8 mouse cellular contexts compared by ENCODE assay signal in the genomic region with DNA sequence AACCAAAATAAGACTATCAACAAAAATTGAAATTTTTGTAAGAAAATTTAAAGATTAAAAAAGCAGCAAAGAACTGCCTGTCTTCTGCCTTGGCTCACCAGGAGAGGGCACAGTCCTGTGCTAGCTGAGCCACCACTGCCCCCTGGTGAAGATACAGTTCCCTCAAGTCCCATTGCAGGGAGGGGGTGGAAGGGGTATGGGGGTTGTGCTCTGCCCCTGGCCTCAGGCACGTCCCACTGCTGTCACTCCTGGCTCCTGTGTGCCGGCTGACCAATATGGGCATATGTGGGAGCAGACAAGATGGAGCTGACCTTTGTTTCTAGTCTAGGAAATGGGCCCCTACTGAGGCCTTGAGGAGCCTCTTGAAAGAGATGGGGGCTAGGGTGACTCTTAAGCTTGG. TPM values are rescaled to one million over a fixed set of nuclear protein-coding genes. Genes with fewer than 3 reads are reported as not detected.
DNase-seq lines count a peak whose midpoint lies in the region; ATAC-seq and TF ChIP-seq lines count a peak whose summit lies in the region.

No protein-coding gene starts in this region.

- no peak; the same call in 1 of the 2 replicates for ATAC-seq in heart, embryonic 11.5 days (replicated peaks; ENCODE audit: insufficient number of reproducible peaks, low FRiP score, low TSS enrichment)
- ATAC-seq in CD4-positive, CD25-positive, alpha-beta regulatory T cell, adult 4 months = peak; percentile 41
- ATAC-seq in heart, postnatal 0 days (ENCODE audit: insufficient read depth, low read depth) = peak; percentile 68
- 0 out of 2 replicates have a peak, but pooled peaks have one; percentile 31 for ATAC-seq in stomach, embryonic 15.5 days (ENCODE audit: insufficient read depth, low FRiP score, low read depth)

- DNase-seq in heart, adult 11 months = peak; percentile 96
- DNase-seq in embryo, embryonic 10.5 days (ENCODE audit: low spot score) = peak; percentile 66
- peak; percentile 57 for DNase-seq in heart, postnatal 0 days (ENCODE audit: low spot score)
- peak; percentile 78 to 80 for DNase-seq in kidney, postnatal 25 days
- peak; percentile 73 for DNase-seq in lung, postnatal 36 days

- H3K9ac ChIP-seq in heart, embryonic 11.5 days (ENCODE audit: low read depth, low read length) = no peak overlapping the region
- H3K9ac ChIP-seq in heart, postnatal 0 days (replicated peaks; ENCODE audit: low read depth, low read length) = no peak overlapping the region
- no peak overlapping the region for H3K9ac ChIP-seq in stomach, embryonic 15.5 days

- no peaks in the 10 kb centered on the region for H3K27me3 ChIP-seq in heart, embryonic 11.5 days (ENCODE audit: control insufficient read depth, insufficient read depth, low read length)
- H3K27me3 ChIP-seq in heart, postnatal 0 days (ENCODE audit: control insufficient read depth, insufficient read depth, low read length) = no peaks in the 10 kb centered on the region
- H3K27me3 ChIP-seq in stomach, embryonic 15.5 days (replicated peaks) = no peaks in the 10 kb centered on the region

- no peak overlapping the region for H3K27ac ChIP-seq in heart, embryonic 11.5 days (ENCODE audit: low read depth, low read length)
- H3K27ac ChIP-seq in heart, postnatal 0 days (ENCODE audit: low read depth) = peak overlapping the region; percentile 24
- no peak overlapping the region for H3K27ac ChIP-seq in stomach, embryonic 15.5 days

- H3K4me2 ChIP-seq in heart, embryonic 11.5 days = no peak overlapping the region
- H3K4me2 ChIP-seq in heart, postnatal 0 days (ENCODE audit: low read depth, low read length) = no peak overlapping the region
- H3K4me2 ChIP-seq in stomach, embryonic 15.5 days = no peak overlapping the region

- H3K4me3 ChIP-seq in heart, embryonic 11.5 days (ENCODE audit: low read depth, low read length) = no peak overlapping the region
- no peak overlapping the region for H3K4me3 ChIP-seq in heart, postnatal 0 days (ENCODE audit: low read depth, low read length)
- no peak overlapping the region for H3K4me3 ChIP-seq in stomach, embryonic 15.5 days (replicated peaks)

- no peak for TF ChIP-seq EP300 in heart, postnatal 0 days (IDR thresholded peaks at IDR 0.05; ENCODE audit: low read depth)

- no peaks in the 10 kb centered on the region for H3K9me3 ChIP-seq in heart, embryonic 11.5 days (replicated peaks; ENCODE audit: control insufficient read depth, low read length)
- no peaks in the 10 kb centered on the region for H3K9me3 ChIP-seq in heart, postnatal 0 days (replicated peaks; ENCODE audit: control insufficient read depth, low read length)
- no peaks in the 10 kb centered on the region for H3K9me3 ChIP-seq in stomach, embryonic 15.5 days

- TF ChIP-seq CTCF in heart, postnatal 0 days (IDR thresholded peaks at IDR 0.05; ENCODE audit: low read depth) = peak; percentile 91

- peaks cover 14% of the 10 kb centered on the region for H3K4me1 ChIP-seq in heart, embryonic 11.5 days (ENCODE audit: control insufficient read depth, insufficient read depth, low read length)
- peaks cover 31% of the 10 kb centered on the region for H3K4me1 ChIP-seq in heart, postnatal 0 days (ENCODE audit: control insufficient read depth, insufficient read depth)
- peaks cover 5% of the 10 kb centered on the region; the same call in 1 of the 2 replicates for H3K4me1 ChIP-seq in stomach, embryonic 15.5 days

- peaks cover 38% of the 10 kb centered on the region for H3K36me3 ChIP-seq in heart, embryonic 11.5 days (ENCODE audit: control insufficient read depth, insufficient read depth, low read length)
- peaks cover 53% of the 10 kb centered on the region for H3K36me3 ChIP-seq in heart, postnatal 0 days (replicated peaks; ENCODE audit: control insufficient read depth, insufficient read depth, low read length)
- H3K36me3 ChIP-seq in stomach, embryonic 15.5 days = peaks cover 11% of the 10 kb centered on the region

- 12% methylated on average over 2 of the region's 2 CpGs for WGBS in heart, embryonic 11.5 days (ENCODE audit: insufficient replicate concordance)
- WGBS in heart, postnatal 0 days = 7% methylated on average over 2 of the region's 2 CpGs
- WGBS in stomach, embryonic 15.5 days = 10% methylated on average over 2 of the region's 2 CpGs

RNA-seq across cellular contexts. Expression of a gene that starts 19.9 kb away (rescaled TPM):
- 32.6 and 32.8 TPM in 2 replicates for polyA plus RNA-seq in heart, embryonic 11.5 days (2014; fragmentation: Nextera tagmentation; extraction: Ambion mirVana)
- 10 to 100 TPM; 21.7 to 26.7 TPM for polyA plus RNA-seq in CD4-positive, CD25-positive, alpha-beta regulatory T cell, adult 4 months (2017; shearing (Covaris generic))
- 12.7 and 14.7 TPM in 2 replicates for total RNA-seq in heart, postnatal 0 days (2014; rRNA removed; ENCODE audit: low replicate concordance)
- polyA plus RNA-seq in heart, postnatal 0 days (2015; fragmentation: Nextera tagmentation; extraction: Ambion mirVana) = 40.0 and 41.2 TPM in 2 replicates
- polyA plus RNA-seq in stomach, embryonic 15.5 days (2015; fragmentation: Nextera tagmentation; extraction: Ambion mirVana) = 24.4 and 26.1 TPM in 2 replicates

RNA-seq across cellular contexts. Expression of a gene that starts 20.4 kb away (rescaled TPM):
- polyA plus RNA-seq in heart, embryonic 11.5 days (2014; fragmentation: Nextera tagmentation; extraction: Ambion mirVana) = 90.1 and 96.5 TPM in 2 replicates
- polyA plus RNA-seq in CD4-positive, CD25-positive, alpha-beta regulatory T cell, adult 4 months (2017; shearing (Covaris generic)) = 10 to 100 TPM; 62.0 to 65.2 TPM
- 160 and 168 TPM in 2 replicates for total RNA-seq in heart, postnatal 0 days (2014; rRNA removed; ENCODE audit: low replicate concordance)
- 155 and 158 TPM in 2 replicates for polyA plus RNA-seq in heart, postnatal 0 days (2015; fragmentation: Nextera tagmentation; extraction: Ambion mirVana)
- 95.5 and 101 TPM in 2 replicates for polyA plus RNA-seq in stomach, embryonic 15.5 days (2015; fragmentation: Nextera tagmentation; extraction: Ambion mirVana)

RNA-seq across cellular contexts. Expression of a gene that starts 58.3 kb away (rescaled TPM):
- polyA plus RNA-seq in heart, embryonic 11.5 days (2014; fragmentation: Nextera tagmentation; extraction: Ambion mirVana) = 19.5 and 23.4 TPM in 2 replicates
- under 1 TPM in 1 of 2 experiments, not detected in 1; 0.91 TPM for polyA plus RNA-seq in CD4-positive, CD25-positive, alpha-beta regulatory T cell, adult 4 months (2017; shearing (Covaris generic))
- 62.1 and 95.5 TPM in 2 replicates for total RNA-seq in heart, postnatal 0 days (2014; rRNA removed; ENCODE audit: low replicate concordance)
- polyA plus RNA-seq in heart, postnatal 0 days (2015; fragmentation: Nextera tagmentation; extraction: Ambion mirVana) = 22.5 and 22.6 TPM in 2 replicates
- 25.3 and 28.7 TPM in 2 replicates for polyA plus RNA-seq in stomach, embryonic 15.5 days (2015; fragmentation: Nextera tagmentation; extraction: Ambion mirVana)

RNA-seq across cellular contexts. Expression of a gene that starts 58.4 kb away (rescaled TPM):
- 56.3 and 62.1 TPM in 2 replicates for polyA plus RNA-seq in heart, embryonic 11.5 days (2014; fragmentation: Nextera tagmentation; extraction: Ambion mirVana)
- polyA plus RNA-seq in CD4-positive, CD25-positive, alpha-beta regulatory T cell, adult 4 months (2017; shearing (Covaris generic)) = 10 to 100 TPM; 71.4 to 94.5 TPM
- 55.3 and 56.9 TPM in 2 replicates for total RNA-seq in heart, postnatal 0 days (2014; rRNA removed; ENCODE audit: low replicate concordance)
- polyA plus RNA-seq in heart, postnatal 0 days (2015; fragmentation: Nextera tagmentation; extraction: Ambion mirVana) = 65.8 and 69.0 TPM in 2 replicates
- 29.0 and 34.9 TPM in 2 replicates for polyA plus RNA-seq in stomach, embryonic 15.5 days (2015; fragmentation: Nextera tagmentation; extraction: Ambion mirVana)

Comparison
In these comparisons a context has a peak if more than half of its experiments do, and no peak if none do; other contexts are left out.
1. RNA of a gene that starts 58.3 kb away (polyA plus RNA-seq): 25.3 to 28.7 TPM in stomach, embryonic 15.5 days, 22.5 to 22.6 TPM in heart, postnatal 0 days and 19.5 to 23.4 TPM in heart, embryonic 11.5 days; 0.91 TPM in CD4-positive, CD25-positive, alpha-beta regulatory T cell, adult 4 months; every median in the first group is over 10 times any median in the second.
2. Peak in every context shown above with its lines, with median percentiles within 50 percentile points of each other: DNase-seq.